Mouse (Mus musculus): Measurements from ENCODE around the gene Mest.

Mest gene

GRCm38 (mm10) chr6:30723331-30723730 is at the start of gene Mest:
Gene Mest (plus strand): TSS chr6:30723547.
- DNase-seq (ENCODE audit: low spot score in 2 of 2) = no peak

GRCm38 (mm10) chr6:30673764-30674561 is 49.4 kb upstream of the Mest start:
- DNase-seq (ENCODE audit: low spot score in 2 of 2) = no peak

- no peak for DNase-seq (ENCODE audit: low spot score in 2 of 2)
Measured at GRCm38 (mm10) chr6:30674714-30675280, 48.5 kb upstream of the Mest start.

GRCm38 (mm10) chr6:30675281-30675771 is 48.0 kb upstream of the Mest start:
- DNase-seq (ENCODE audit: low spot score in 2 of 2) = no peak

GRCm38 (mm10) chr6:30676506-30676905 is 46.8 kb upstream of the Mest start:
- no peak for DNase-seq (ENCODE audit: low spot score in 2 of 2)

- no peak for DNase-seq (ENCODE audit: low spot score in 2 of 2)
Measured at GRCm38 (mm10) chr6:30677591-30677990, 45.8 kb upstream of the Mest start.

GRCm38 (mm10) chr6:30678482-30678881 is 44.9 kb upstream of the Mest start:
- no peak for DNase-seq (ENCODE audit: low spot score in 2 of 2)

GRCm38 (mm10) chr6:30679567-30679966 is 43.8 kb upstream of the Mest start:
- DNase-seq (ENCODE audit: low spot score in 2 of 2) = no peak

- DNase-seq (ENCODE audit: low spot score in 2 of 2) = no peak
Measured at GRCm38 (mm10) chr6:30680442-30680841, 42.9 kb upstream of the Mest start.

- no peak for DNase-seq (ENCODE audit: low spot score in 2 of 2)
Measured at GRCm38 (mm10) chr6:30681935-30682900, 41.1 kb upstream of the Mest start.

GRCm38 (mm10) chr6:30684570-30684969 is 38.8 kb upstream of the Mest start:
- DNase-seq (ENCODE audit: low spot score in 2 of 2) = no peak

GRCm38 (mm10) chr6:30687198-30687597 is 36.1 kb upstream of the Mest start:
- DNase-seq (ENCODE audit: low spot score in 2 of 2) = no peak

GRCm38 (mm10) chr6:30692826-30693225 is 30.5 kb upstream of the Mest start:
- no peak for DNase-seq (ENCODE audit: low spot score in 2 of 2)

- DNase-seq (ENCODE audit: low spot score in 2 of 2) = peak; percentile 93
Measured at GRCm38 (mm10) chr6:30693350-30693991, 29.9 kb upstream of the Mest start, which contains the start of gene Cep41. Gene Cep41 (minus strand): TSS chr6:30693749.

- no peak for DNase-seq (ENCODE audit: low spot score in 2 of 2)
Measured at GRCm38 (mm10) chr6:30694209-30694608, 29.1 kb upstream of the Mest start.

GRCm38 (mm10) chr6:30695124-30695523 is 28.2 kb upstream of the Mest start:
- DNase-seq (ENCODE audit: low spot score in 2 of 2) = no peak

- no peak for DNase-seq (ENCODE audit: low spot score in 2 of 2)
Measured at GRCm38 (mm10) chr6:30697464-30697863, 25.9 kb upstream of the Mest start.

GRCm38 (mm10) chr6:30698036-30698435 is 25.3 kb upstream of the Mest start:
- DNase-seq (ENCODE audit: low spot score in 2 of 2) = no peak

- no peak for DNase-seq (ENCODE audit: low spot score in 2 of 2)
Measured at GRCm38 (mm10) chr6:30700182-30700581, 23.2 kb upstream of the Mest start.

- DNase-seq (ENCODE audit: low spot score in 2 of 2) = no peak
Measured at GRCm38 (mm10) chr6:30702881-30703280, 20.5 kb upstream of the Mest start.

- DNase-seq (ENCODE audit: low spot score in 2 of 2) = no peak
Measured at GRCm38 (mm10) chr6:30703476-30703875, 19.9 kb upstream of the Mest start.

Data from urinary bladder, postnatal 36 days (tissue).